Mouse (Mus musculus) naive thymus-derived CD4-positive, alpha-beta T cell, adult 2 months (primary cell): ENCODE measurements at regions not wholly inside any gene's neighbourhood (a gene's known extent, or its start where the extent isn't known, plus 50 kb on each side); places are given as distances from the start of the nearest gene placed in this dataset.

Experiments
- DNase-seq: peaks from one replicate; pipeline ENCODE4 v3.0.0-alpha.2; 2011; ENCODE audit warnings: low read depth

DNA sequence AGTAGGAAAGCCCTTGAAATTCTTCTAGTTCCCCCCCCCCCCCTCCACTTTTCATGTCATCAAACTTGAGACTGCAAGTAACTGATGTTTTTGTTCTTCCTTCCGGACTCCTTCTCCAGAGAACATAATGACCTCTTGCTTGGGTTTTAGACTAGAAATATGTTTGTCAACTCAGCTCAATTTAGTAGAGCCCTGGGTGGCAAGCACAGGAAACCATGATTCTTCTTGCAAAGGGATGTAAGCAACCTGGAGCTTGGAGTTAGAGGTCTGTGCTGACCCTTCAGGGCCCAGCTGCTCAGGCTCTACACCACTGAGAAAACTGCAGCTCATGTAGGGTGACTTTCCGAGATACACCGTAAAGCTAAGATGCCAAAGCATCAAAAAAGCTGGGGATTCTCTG lies 127.2 kb upstream of the Meis1 start:
- no peak for DNase-seq

DNA sequence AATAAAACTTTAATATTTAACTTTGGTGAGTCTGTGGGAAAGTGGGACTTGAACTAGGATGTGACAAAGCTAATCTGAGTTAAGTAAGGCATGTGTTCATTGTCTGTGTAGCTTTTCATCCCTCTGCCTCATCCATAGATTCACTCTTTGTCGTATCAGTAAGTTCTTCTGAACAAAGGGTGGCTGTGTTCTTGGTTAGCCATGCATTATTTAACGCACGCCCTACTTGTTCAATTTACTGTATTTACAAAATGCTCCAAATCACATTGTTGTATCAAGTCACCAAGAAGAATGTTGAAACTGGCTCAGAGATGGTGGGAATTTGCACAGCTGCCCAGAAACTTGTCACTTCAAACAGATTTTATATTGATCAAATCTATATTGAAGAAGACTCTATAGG lies 132.2 kb upstream of the Meis1 start:
- DNase-seq = no peak

DNA sequence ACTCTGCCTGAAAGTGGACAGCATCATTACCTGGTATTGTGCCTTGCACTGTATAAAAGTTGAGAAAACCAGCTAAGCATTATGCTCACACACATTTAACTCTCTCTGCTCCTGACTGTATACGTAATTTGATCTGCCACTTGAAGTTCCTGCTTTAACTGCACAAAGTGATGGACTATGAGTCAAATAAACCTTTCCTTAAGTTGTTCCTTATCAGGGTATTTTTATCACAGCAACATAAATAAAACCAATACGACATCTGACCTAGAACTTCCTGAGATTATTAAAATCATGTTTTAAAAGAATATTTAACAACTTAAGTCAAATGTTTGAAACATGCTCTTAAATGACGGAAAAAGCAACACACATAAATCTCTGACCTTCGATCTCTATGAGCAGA lies 134.9 kb upstream of the Meis1 start:
- no peak for DNase-seq

DNA sequence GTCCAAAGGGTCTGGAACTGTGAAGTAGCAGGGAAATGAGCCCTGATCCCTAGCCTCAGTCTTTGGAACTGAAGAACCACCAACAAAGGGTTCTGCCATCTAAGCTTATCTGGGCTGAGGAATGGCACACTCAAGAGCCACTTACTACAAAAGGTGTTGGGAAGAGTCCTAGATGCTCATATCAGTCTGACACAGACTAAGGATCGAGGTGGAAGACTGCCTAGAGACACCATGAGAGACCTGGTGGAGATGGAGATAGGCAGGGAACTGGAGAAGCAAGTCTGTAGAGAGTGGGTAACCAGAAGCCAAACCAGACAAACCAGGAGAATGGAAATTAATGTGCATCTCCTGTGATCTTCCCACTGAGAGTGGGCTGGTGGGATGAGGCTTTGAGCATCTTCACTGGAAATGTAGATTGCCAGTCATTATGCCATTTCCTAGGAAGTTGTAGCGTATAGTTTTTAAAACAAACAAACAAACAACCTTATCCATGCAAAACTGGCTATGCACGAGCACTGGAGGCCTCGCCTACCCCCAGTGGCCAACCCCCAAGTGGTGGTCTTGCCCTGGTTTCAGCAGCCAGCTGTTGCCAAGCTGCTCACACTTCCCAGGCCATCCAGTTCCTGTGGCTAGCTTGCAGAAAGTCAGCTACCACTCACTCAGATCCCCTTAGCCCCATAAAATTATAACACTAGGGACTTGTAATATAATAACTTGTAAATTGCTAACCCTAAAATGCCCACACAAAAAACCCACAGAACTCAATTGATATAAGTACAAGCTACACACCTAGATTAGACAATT lies 136.2 kb upstream of the Meis1 start:
- DNase-seq = no peak

DNA sequence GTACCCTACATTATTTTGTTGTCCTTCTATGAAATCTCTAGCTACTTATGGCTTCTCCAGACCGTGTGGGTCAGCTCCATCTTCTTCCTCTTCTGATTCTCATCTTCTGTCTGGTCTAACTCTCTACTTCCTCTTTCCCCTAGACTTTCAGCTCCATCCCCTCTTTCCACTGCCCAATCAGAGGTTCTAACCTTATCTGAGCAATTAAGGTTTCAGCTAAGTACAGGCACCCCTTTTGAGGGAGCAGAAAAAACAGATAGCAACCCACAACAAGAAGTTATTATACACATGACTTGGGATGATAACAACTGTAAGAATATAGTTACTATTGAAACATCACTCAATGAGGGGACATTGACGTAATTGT lies 136.8 kb upstream of the Meis1 start:
- DNase-seq = no peak

DNA sequence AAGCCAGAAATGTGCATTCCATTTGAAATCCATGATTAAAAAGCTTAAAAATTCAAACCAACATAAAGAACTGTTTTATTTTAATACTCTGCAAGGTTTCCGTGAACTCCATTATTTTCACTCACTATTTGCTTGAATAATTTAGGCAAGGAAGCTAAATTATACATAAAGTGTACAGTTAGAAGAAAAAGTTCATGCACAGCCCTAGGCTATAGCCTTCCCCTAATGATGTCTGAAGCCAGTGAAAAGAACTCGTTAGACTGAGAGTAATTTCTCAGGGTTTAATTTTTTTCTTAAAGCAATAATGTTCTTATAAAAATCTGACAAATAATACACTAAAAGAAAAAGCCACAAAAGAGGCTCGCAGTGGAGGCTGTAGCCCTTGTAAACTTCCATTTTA lies 141.4 kb upstream of the Meis1 start:
- DNase-seq = no peak

DNA sequence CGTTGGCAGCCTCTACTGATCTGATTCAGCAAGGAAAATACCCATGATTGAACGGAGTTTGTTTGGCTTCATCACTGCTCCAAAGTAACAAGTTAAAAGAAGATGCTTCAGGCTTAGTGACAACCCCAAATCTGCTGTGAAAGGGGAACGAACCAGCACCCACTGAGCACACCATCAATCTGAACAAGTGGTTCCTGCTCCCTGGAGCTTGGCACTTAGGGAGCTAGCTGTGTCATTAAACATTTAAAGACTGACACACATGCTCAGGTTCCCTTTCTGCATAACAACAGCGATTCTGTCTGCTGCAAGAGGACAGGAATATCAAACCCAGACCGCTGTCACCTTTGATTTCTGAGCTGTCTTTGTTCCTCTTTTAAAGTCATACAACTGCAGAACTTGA lies 141.9 kb upstream of the Meis1 start:
- no peak for DNase-seq

DNA sequence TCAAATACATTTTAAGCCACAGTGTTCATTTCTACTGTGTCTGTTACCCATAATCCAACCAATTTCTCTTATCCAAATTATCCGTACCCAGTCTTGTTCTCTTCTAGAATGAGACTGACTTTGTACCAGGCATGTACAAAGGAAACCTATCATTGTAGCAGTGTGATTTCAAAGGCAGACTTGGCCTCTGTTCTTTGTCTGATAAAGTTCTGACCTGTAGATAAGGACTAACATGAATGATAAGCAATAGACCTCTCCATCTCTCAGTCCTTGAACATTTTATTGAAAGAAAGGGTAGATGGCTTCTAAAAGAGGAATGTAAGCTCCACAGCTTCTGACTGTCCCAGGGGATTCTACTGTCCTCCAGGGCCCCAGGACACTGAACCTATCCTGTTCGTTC lies 152.2 kb upstream of the Meis1 start:
- DNase-seq = no peak

DNA sequence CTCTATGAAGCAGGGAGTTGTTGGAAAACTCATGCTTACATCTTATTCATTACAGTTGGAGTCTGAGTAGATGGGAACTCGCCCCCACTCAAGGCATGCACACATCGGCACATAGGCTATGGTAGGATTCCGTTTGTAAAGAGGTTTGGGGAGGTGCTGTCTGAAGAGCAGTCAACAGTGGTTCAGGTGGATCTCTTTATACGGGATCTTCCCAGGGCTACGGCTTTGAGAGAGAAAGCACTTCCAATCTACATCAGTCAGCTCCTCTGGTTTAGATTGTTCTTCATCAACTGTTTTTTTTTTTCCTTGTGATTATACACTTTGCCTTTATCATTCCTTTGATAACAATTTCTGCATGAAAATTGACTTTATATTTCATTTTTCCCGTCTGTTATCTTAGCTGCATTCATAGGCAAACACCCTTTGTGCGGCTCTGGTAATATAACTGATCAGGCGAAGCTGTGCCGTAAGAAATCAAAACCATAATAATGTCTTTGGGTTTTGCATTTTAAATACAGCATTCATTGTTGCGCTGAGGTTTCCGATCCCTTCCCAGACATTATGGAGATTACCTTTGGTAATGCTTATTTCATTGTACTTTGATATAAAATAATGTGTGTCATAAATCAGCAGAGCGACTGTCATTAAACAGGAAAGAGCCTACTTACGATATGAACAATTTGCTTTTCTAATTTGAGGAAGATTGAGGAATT lies 155.7 kb upstream of the Meis1 start:
- DNase-seq = no peak

DNA sequence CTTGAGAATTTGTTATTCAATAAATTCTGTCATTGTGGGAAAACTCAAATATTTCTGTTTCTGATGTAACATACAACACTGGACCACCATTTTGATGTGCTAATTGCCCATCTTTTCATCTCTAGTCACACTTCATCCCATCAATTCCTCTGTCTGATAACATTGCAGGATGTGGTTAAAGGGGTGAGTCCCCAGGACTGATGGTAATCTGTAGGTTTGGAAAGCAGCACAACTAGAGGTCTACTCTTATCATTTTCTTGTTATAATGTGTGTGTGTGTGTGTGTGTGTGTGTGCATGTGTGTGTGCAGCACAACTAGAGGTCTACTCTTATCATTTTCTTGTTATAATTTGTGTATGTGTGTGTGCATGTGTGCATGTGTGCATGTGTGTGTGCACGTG lies 160.5 kb upstream of the Meis1 start:
- DNase-seq = no peak

DNA sequence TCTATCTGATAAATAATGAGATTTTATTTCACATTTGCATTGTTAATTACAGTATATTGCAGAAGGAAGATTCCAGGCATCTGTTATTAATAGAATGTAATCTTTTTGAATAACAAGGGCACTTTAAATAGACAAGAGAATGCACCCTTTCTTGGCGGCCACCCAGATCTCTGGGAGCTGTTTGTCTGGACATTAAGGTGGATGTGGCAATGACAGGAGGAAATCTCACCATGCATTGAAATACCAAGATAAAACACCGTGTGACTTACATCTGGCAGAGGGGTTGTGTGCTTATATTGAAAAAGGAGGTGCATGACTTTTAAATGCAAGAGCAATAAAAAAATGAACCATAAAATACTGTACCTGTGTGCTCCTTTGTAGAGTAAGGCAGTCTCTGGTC lies 171.0 kb upstream of the Meis1 start:
- DNase-seq = no peak

DNA sequence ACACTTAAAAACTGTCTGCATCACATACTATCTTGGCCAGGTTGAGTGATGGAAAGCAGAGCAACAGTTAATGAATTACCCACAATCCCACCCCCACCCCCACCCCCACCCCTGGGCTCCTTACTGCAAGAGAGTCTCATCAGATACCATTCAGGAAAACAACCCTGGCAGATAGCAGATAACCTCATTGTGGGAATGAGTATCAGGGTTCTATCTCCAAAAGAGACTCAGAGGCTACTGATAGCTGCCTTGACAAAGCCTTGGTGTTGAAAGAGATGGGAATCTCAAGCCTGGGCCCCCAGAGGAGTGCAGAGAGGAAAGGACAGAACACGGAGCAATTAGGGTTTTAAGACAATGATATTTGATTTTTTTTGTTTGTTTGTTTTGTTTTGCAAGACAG lies 175.7 kb upstream of the Meis1 start:
- DNase-seq = no peak

DNA sequence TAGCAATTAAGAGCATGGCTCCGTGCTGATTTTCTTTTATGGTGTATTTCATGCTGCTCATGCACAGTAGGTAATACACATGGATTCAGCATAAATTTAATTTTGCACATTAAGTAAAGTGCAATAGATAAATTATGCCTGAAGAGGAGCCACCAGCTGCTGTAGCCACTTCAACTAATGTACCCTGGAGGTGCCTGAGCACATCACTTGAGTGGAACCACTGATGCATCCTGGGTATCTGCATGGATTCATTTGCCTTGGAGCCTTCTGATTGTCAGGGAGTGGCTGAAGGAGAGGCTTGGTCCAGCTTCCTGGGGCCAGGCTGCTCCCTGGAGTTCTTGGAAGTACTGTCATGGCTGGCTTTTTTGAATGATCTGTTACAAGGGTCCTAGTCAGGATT lies 179.0 kb upstream of the Meis1 start:
- DNase-seq = no peak

DNA sequence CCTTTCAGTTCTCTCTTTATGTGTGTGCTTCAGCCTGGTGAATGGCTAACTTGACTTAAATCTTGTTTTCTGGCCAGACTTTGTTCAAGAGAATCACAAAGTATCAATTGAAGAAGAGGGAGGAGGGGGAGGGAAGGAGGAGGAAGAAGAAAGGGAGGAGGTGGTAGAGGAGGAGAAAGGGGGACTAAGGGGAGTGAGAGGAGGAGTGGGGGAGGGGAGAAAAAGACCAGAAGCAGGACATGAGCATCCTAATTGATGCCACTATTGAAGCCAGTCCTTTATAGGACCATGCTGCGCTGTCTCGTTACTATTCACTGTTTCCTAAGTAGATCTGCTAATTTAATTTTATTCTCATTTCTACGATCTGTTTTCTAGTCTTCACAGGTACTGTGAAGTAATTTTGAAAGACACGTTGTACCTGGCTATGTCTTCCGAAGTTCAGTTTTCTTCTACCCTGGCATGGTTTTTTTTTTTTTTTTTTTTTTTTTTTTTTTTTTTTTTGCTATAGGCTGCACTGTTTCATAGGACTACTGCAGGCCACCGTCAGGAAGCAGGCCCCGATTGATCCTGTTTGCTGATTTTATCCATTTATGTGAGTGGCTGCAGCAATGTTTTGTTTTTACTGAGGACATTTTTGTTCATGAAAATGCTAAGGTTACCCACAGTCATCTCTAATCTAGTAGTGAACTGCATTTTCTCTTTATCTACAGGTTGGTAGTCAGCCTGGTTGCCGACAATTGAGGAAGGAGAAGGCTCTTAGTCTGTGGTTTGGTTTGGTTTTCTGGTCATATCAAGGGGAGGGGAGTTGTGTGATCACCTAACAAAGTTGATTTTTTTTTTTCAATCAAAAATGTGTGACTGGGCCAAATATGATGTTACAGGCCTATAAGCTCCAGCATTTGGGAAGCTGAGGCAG lies 184.1 kb upstream of the Meis1 start:
- DNase-seq = no peak

DNA sequence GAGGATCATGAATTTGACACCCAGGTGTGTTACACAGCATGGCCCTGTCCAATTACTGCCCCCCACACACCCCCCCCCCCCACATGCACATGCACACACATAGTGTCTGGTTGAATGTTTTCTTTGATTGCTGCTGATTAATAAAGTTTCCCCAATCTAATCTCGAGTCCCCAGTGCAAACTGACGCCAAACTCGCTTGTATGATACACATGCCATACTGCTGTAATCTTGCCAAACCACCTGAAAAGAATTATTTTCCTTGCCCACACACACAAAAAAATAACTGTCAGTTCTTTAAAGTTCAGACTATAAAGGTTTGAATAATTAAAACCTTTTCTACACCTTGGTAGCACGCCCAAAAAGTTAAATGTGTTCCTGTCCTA lies 184.7 kb upstream of the Meis1 start:
- DNase-seq = no peak

DNA sequence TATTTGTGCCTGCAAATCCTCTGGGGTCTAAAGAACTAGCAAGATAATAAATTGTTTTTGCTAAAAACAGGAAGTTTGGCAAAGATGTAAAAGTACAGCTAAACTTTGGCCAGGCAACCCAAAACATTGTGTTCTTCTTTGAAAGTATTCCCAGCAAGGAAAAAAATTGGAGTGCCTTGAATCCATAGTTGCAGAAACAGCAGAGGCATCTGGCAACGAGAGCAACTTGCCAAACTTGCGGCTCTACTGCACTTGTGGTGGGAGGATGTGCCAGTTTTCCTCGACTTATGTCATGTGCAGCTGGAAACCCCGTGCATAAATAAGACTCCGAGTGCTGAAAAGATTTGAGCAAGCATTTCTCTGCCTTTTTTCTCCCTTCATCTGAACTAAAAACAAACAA lies 185.2 kb upstream of the Meis1 start:
- no peak for DNase-seq

DNA sequence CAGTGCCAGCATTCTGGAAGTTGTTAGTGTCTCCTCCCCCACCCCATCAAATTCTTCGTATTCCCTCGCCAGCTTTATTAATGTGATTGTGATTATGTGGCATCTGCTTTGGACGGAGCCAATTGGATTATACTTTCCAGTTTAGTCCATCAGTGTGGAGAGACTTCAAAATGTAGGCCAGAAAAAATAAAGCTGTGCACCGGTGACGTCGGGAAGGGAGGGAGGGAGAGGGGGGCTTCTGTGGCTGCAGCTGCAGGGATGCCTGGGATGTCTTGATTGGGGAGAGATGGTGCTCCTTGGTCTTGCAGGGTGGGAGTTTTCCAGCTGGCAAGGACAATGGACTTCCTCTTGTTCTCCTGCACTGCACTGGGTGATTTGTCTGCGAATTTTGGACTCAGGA lies 185.7 kb upstream of the Meis1 start:
- no peak for DNase-seq

DNA sequence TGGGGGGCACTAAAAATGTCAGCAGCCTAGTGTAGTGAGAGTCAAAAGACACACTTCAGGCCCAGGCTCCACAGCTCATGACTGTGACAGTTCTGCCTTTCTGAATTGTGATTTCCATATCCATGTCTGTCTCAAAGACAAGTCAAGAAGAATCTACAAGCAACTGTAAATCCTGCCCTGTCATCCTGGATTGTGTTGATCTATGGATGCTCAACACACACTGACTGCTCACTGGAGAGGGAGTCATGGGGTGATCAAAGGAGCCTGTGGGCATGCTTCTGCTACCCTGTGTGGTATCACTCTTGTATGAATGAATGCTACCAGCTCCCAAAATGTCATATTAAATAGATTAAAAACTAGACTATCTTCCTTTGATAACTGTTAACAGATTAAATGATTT lies 186.4 kb upstream of the Meis1 start:
- no peak for DNase-seq

DNA sequence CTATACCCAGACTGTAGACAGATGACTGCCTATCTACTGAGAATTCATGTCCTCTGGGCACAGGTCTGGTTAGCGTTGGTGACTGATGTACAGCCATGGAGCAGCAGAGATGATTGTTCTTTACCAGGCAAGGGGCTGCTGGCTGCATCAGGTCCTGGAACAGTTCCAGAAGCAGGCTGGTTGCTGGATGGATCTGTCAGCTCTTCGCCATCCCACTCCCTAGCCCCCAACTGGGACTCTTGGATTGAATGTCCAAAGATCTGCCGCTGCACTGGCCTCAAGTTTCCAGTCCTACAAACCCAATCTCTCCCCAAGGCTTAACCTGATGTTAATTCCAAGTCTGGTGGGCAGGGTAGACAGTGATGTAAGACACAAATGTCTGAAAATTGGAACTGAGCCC lies 200.7 kb upstream of the Meis1 start:
- DNase-seq = no peak

DNA sequence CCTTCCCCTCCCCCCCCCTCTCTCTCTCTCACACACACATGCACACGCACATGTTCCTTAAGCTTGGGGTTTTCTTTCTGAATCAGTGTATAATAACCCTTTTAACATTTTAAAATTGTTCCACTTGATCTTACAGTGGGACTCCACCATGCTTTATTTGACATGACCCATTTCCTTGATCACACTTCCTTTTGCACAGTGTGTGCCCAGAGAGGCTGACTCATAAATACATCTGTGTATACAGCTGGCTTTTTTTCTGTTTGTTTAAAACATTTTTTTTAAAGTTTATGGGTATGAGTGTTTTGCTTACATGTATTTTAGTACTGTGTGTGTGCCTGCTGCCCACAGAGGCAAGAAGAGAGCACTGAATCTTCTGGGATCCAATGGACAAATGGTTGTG lies 202.7 kb upstream of the Meis1 start:
- DNase-seq = no peak

DNA sequence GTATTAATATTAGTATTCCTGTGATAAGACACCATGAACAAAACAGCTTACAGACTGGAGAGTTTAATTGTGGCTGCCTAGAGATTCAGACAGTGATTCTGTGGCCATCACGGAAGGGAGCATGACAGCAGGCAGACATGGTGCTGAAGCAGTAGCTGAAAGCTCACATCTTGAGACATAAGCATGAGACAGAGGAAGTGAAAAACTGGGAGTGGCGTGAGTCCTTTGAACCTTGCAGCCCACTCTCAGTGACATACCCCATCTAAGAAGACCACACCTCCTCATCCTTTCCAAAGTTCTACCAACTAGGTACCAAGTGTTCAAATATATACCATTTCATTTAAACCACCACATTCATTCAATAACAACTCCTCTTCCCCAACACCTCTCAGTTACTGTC lies 208.0 kb upstream of the Meis1 start:
- no peak for DNase-seq

DNA sequence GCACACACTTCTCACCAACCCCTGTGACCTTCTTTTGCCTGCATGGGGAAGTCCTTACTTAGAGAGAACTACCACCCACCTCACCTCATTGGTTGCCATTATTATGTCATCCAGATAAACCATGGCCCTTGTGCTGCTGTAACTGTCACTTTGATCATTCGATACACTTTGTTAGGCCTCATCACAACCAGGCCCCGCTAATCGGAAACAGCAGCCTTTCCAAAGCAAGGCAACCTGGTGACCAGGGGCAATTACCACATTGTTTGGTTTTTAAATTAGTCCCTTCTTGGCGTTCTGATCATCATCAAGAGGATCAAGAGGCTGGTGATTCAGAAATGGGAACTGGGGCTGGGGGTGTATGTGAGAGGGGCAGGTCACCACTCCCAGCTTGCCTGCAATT lies 208.9 kb upstream of the Meis1 start:
- no peak for DNase-seq
